Mouse (Mus musculus): ENCODE data around the gene Izumo1r. TPM values are rescaled to one million over a fixed set of nuclear protein-coding genes. Genes with fewer than 3 reads are reported as not detected.

Gene Izumo1r
- polyA plus RNA-seq (2012; rRNA removed; ENCODE audit: low replicate concordance): 0.16 and 3.8 TPM in 2 replicates

GRCm38 (mm10) chr9:14903581-14904378 is at the start of gene Izumo1r:
Izumo1r (minus strand) TSS chr9:14903949.

GRCm38 (mm10) chr9:14859868-14860639 is 43.7 kb downstream of the Izumo1r start, which contains the start of gene Gpr83:
Gpr83 (plus strand) TSS chr9:14860210.

Other genes with a start within 250 kb of the Izumo1r start
- 0.51 and 0.53 TPM in 2 replicates for gene Piwil4, start 163.2 kb downstream of the Izumo1r start, polyA plus RNA-seq (2012; rRNA removed; ENCODE audit: low replicate concordance)
- gene Fut4, start 151.6 kb downstream of the Izumo1r start, polyA plus RNA-seq (2012; rRNA removed; ENCODE audit: low replicate concordance): 12.2 and 13.9 TPM in 2 replicates
- gene 1700012B09Rik, start 132.9 kb downstream of the Izumo1r start, polyA plus RNA-seq (2012; rRNA removed; ENCODE audit: low replicate concordance): not detected in 2 replicates
- gene Mre11a, start 119.3 kb downstream of the Izumo1r start, polyA plus RNA-seq (2012; rRNA removed; ENCODE audit: low replicate concordance): 0.69 and 1.2 TPM in 2 replicates
- 0.43 and 1.2 TPM in 2 replicates for gene Ankrd49, start 119.1 kb downstream of the Izumo1r start, polyA plus RNA-seq (2012; rRNA removed; ENCODE audit: low replicate concordance)
- 0.02 and 0.04 TPM in 2 replicates for gene Gpr83, start 43.7 kb downstream of the Izumo1r start, polyA plus RNA-seq (2012; rRNA removed; ENCODE audit: low replicate concordance)
- 74.2 and 149 TPM in 2 replicates for gene Panx1, start 141.5 kb upstream of the Izumo1r start, polyA plus RNA-seq (2012; rRNA removed; ENCODE audit: low replicate concordance)
- gene Hephl1, start 208.2 kb upstream of the Izumo1r start, polyA plus RNA-seq (2012; rRNA removed; ENCODE audit: low replicate concordance): 0.02 TPM in 1 of 2 replicates, not detected in the other

Measured in duodenum, adult 2 months (tissue).